Comparison of ENCODE assay signal across 8 mouse cellular contexts in genomic region chr6:66964222-66964621, GRCm38 (mm10).
DNase-seq lines count a peak whose midpoint lies in the region; ATAC-seq lines count a peak whose summit lies in the region.

No protein-coding gene starts in this region.

- DNase-seq in frontal cortex, adult 2 months (ENCODE audit: extremely low spot score in 1 of 2, low spot score in 1 of 2) = no peak
- peak; percentile 60 for DNase-seq in adrenal gland, postnatal 14 days
- DNase-seq in hindbrain, embryonic 11.5 days (ENCODE audit: low spot score) = peak; percentile 52
- no peak for DNase-seq in spleen, postnatal 14 days (ENCODE audit: low spot score in 2 of 2)
- no peak for DNase-seq in layer of hippocampus, postnatal 36 days
- no peak for DNase-seq in urinary bladder, postnatal 14 days (ENCODE audit: low spot score)

- no peaks in the 10 kb centered on the region for H3K9me3 ChIP-seq in hindbrain, embryonic 11.5 days (ENCODE audit: control insufficient read depth, low read length)
- no peaks in the 10 kb centered on the region for H3K9me3 ChIP-seq in midbrain, embryonic 12.5 days

- ATAC-seq in frontal cortex, adult (ENCODE audit: low TSS enrichment) = peak; percentile 13; the same call in 1 of the 2 replicates
- ATAC-seq in hindbrain, embryonic 11.5 days (ENCODE audit: low FRiP score) = peak; percentile 87
- ATAC-seq in midbrain, embryonic 12.5 days (ENCODE audit: low FRiP score, low read depth) = peak; percentile 90

- H3K4me2 ChIP-seq in hindbrain, embryonic 11.5 days (replicated peaks; ENCODE audit: low read depth, low read length) = no peak overlapping the region
- no peak overlapping the region for H3K4me2 ChIP-seq in midbrain, embryonic 12.5 days (replicated peaks)

- no peaks in the 10 kb centered on the region for H3K36me3 ChIP-seq in hindbrain, embryonic 11.5 days (ENCODE audit: control insufficient read depth, insufficient read depth, low read length)
- H3K36me3 ChIP-seq in midbrain, embryonic 12.5 days = no peaks in the 10 kb centered on the region

- WGBS in hindbrain, embryonic 11.5 days = 39% methylated on average over 4 of the region's 4 CpGs
- WGBS in midbrain, embryonic 12.5 days = 40% methylated on average over 4 of the region's 4 CpGs

- H3K9ac ChIP-seq in hindbrain, embryonic 11.5 days (ENCODE audit: low read depth, low read length) = no peak overlapping the region
- no peak overlapping the region for H3K9ac ChIP-seq in midbrain, embryonic 12.5 days (replicated peaks)

- no peaks in the 10 kb centered on the region for H3K27me3 ChIP-seq in hindbrain, embryonic 11.5 days (ENCODE audit: control insufficient read depth, insufficient read depth, low read length)
- peaks cover 28% of the 10 kb centered on the region for H3K27me3 ChIP-seq in midbrain, embryonic 12.5 days

- H3K27ac ChIP-seq in hindbrain, embryonic 11.5 days (ENCODE audit: low read depth, low read length) = no peak overlapping the region
- no peak overlapping the region for H3K27ac ChIP-seq in midbrain, embryonic 12.5 days (replicated peaks)

- H3K4me3 ChIP-seq in hindbrain, embryonic 11.5 days (ENCODE audit: low read depth, low read length) = no peak overlapping the region
- H3K4me3 ChIP-seq in midbrain, embryonic 12.5 days = no peak overlapping the region

- H3K4me1 ChIP-seq in hindbrain, embryonic 11.5 days (replicated peaks; ENCODE audit: control insufficient read depth, insufficient read depth, low read length) = 0 out of 2 replicates have a peak, but pooled peaks cover 2% of the 10 kb centered on the region
- peaks cover 8% of the 10 kb centered on the region for H3K4me1 ChIP-seq in midbrain, embryonic 12.5 days

Comparison
In these comparisons a context has a peak if more than half of its experiments do, and no peak if none do; other contexts are left out.
1. ATAC-seq: peak in every context shown above with its lines; median percentile 90 in midbrain, embryonic 12.5 days; 87 in hindbrain, embryonic 11.5 days; 13 in frontal cortex, adult.
2. DNase-seq: peak in adrenal gland, postnatal 14 days (single experiment) and hindbrain, embryonic 11.5 days (single experiment); none in frontal cortex, adult 2 months (0 of 2), spleen, postnatal 14 days (0 of 2), layer of hippocampus, postnatal 36 days (0 of 2) and urinary bladder, postnatal 14 days (single experiment).